Mouse (Mus musculus) midbrain, embryonic 10.5 days (tissue): ENCODE data around the gene Ccdc33. TPM values are rescaled to one million over a fixed set of nuclear protein-coding genes. Genes with fewer than 3 reads are reported as not detected.

ENCODE experiments used
- DNase-seq: peaks from one replicate; pipeline ENCODE4 v3.0.0-alpha.2; 2017; ENCODE audit warnings: low spot score
- H3K27ac ChIP-seq: fragments of 300-500 bp; sonication (generic); replicated peaks from 2 replicates; pipeline ENCODE4 v1.5.1; 2016; ENCODE audit warnings: mild to moderate bottlenecking
- H3K27me3 ChIP-seq: fragments of 300-500 bp; sonication (generic); 2 replicates; pipeline ENCODE4 v1.6.1; 2016; ENCODE audit warnings: low read depth, mild to moderate bottlenecking; ENCODE audit not compliant: poor library complexity, severe bottlenecking
- H3K36me3 ChIP-seq: fragments of 300-500 bp; sonication (generic); 2 replicates; pipeline ENCODE4 v1.6.1; 2016; ENCODE audit warnings: mild to moderate bottlenecking, moderate library complexity
- H3K4me1 ChIP-seq: fragments of 300-500 bp; sonication (generic); 2 replicates; pipeline ENCODE4 v1.6.1; 2016
- H3K4me3 ChIP-seq: fragments of 300-500 bp; sonication (generic); 2 replicates; pipeline ENCODE4 v1.5.1; 2016; ENCODE audit warnings: mild to moderate bottlenecking, moderate library complexity
- H3K9me3 ChIP-seq: fragments of 300-500 bp; sonication (generic); replicated peaks from 2 replicates; pipeline ENCODE4 v1.6.1; 2016; ENCODE audit warnings: mild to moderate bottlenecking
- WGBS: fragments of 180-500 bp; shearing (Covaris S2); methylation state at CpG from one replicate; pipeline ENCODE4 v1.1.7; 2016; 5-methylcytosine and 5-hydroxymethylcytosine counted together
- polyA plus RNA-seq: library from polyadenylated mRNA; unstranded; fragments of >200 nt; fragmentation: Nextera tagmentation; extraction: Ambion mirVana; gene quantifications from 2 replicates; pipeline ENCODE4 v1.2.1, GENCODE M21; 2016

Ccdc33 gene
- polyA plus RNA-seq: 0.51 and 0.62 TPM in 2 replicates

- WGBS: 40% methylated on average over 2 of the region's 2 CpGs
- Histone ChIP-seq H3K4me1 (peaks cover 45% of the 10 kb centered on the region), H3K4me3 (no peak within 1 kb of the TSS), H3K36me3 (no peaks in the 10 kb centered on the region), H3K27me3 (peaks cover 66% of the 10 kb centered on the region), H3K27ac (peak within 1 kb of the TSS; percentile 6; the same call in 1 of the 2 replicates), H3K9me3 (no peaks in the 10 kb centered on the region)
- DNase-seq: no peak
Observed at GRCm38 (mm10) chr9:58118671-58119070, at the start of gene Ccdc33. Ccdc33 (minus strand) TSS chr9:58118823.

DNA sequence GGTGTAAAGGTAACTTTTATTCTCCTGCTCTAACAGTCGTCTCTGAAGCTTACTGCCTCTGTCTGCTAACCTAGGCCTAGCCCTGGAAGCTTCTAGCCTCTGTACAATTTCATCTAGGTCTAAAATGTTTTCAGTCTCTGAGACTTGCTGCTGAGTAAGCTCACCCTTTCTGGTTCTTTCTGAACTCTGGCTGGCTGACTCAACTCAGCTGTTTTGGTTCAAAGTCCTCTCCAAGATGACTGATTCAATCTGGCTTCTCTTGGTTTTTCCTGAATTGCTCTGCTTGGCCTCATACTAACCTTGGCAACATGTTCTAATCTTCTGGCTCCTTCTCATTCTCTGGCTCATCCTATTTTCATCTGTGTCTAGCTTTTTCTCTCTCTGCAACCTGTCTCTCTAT lies 47.2 kb upstream of the Ccdc33 start:
- Histone ChIP-seq H3K27ac (no peak overlapping the region), H3K36me3 (no peaks in the 10 kb centered on the region), H3K4me1 (peaks cover 18% of the 10 kb centered on the region), H3K4me3 (no peak overlapping the region), H3K9me3 (no peaks in the 10 kb centered on the region), H3K27me3 (no peaks in the 10 kb centered on the region)
- DNase-seq: no peak
- 72% methylated on average over 1 of the region's 1 CpGs for WGBS

DNA sequence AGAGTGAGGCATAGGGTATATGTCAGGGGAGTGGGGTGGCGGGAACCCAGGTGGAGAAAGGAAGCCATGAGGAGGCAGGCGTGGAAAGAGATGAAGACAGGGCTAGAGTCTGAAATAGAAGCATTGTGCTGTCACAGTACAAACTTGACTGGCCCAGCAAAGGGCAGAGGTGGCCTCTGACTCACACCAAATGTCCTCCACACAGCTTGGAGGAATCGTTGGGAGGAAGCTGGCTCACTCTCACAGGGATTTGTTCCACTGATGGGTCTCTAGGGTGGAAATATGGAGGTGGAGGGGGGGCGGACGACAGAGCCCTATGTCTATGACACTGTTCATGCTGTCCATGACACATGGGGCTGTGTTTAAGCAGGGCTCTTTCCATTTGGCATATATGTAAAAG lies 44.5 kb upstream of the Ccdc33 start:
- WGBS: 83% methylated on average over 5 of the region's 5 CpGs

DNA sequence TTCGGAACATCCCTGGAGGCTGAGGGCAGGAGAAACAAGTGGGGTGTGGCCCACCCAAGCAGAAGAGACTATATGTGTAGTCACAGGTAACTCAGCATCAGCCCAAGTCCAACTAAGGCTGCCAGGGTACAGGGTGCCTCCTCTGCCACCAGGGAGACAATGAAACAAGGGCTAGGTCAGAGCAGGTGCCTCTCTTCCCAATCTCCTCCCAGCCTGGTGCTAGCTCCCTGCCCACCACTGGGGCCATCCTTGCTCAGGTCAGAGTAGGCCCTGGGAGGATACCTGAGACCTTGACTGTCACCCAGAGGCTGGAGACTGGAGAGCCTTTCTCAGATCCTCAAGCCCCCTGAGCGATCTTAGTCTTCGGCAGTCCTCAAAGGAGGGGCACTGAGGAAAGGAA lies 43.5 kb upstream of the Ccdc33 start:
- 83% methylated on average over 3 of the region's 3 CpGs for WGBS
- Histone ChIP-seq H3K4me1 (peaks cover 36% of the 10 kb centered on the region), H3K27ac (peak overlapping the region; percentile 43; the same call in 1 of the 2 replicates), H3K36me3 (no peaks in the 10 kb centered on the region), H3K27me3 (0 out of 2 replicates have a peak, but pooled peaks cover 4% of the 10 kb centered on the region), H3K9me3 (no peaks in the 10 kb centered on the region), H3K4me3 (no peak overlapping the region)
- no peak for DNase-seq

More for the DNA sequence above, 44.5 kb upstream of the Ccdc33 start:
- no peak for DNase-seq
- Histone ChIP-seq H3K4me3 (no peak overlapping the region), H3K9me3 (no peaks in the 10 kb centered on the region), H3K4me1 (peaks cover 27% of the 10 kb centered on the region), H3K27me3 (no peaks in the 10 kb centered on the region), H3K27ac (peak overlapping the region; percentile 43; the same call in 1 of the 2 replicates), H3K36me3 (no peaks in the 10 kb centered on the region)

- H3K36me3 ChIP-seq: no peaks in the 10 kb centered on the region
- H3K27ac ChIP-seq: no peak overlapping the region
- no peak for DNase-seq
- H3K4me1 ChIP-seq: peaks cover 40% of the 10 kb centered on the region
- 0 out of 2 replicates have a peak, but pooled peaks cover 4% of the 10 kb centered on the region for H3K27me3 ChIP-seq
- 88% methylated on average over 5 of the region's 5 CpGs for WGBS
- no peaks in the 10 kb centered on the region for H3K9me3 ChIP-seq
- H3K4me3 ChIP-seq: no peak overlapping the region
Observed at GRCm38 (mm10) chr9:58160315-58160714, 41.7 kb upstream of the Ccdc33 start.

GRCm38 (mm10) chr9:58159855-58160254 lies 41.2 kb upstream of the Ccdc33 start:
- no peak overlapping the region for H3K4me3 ChIP-seq
- peak overlapping the region; percentile 67; the same call in 1 of the 2 replicates for H3K27ac ChIP-seq
- H3K9me3 ChIP-seq: no peaks in the 10 kb centered on the region
- no peak for DNase-seq
- WGBS: 79% methylated on average over 4 of the region's 4 CpGs
- H3K4me1 ChIP-seq: peaks cover 42% of the 10 kb centered on the region
- H3K36me3 ChIP-seq: no peaks in the 10 kb centered on the region
- 0 out of 2 replicates have a peak, but pooled peaks cover 4% of the 10 kb centered on the region for H3K27me3 ChIP-seq

DNA sequence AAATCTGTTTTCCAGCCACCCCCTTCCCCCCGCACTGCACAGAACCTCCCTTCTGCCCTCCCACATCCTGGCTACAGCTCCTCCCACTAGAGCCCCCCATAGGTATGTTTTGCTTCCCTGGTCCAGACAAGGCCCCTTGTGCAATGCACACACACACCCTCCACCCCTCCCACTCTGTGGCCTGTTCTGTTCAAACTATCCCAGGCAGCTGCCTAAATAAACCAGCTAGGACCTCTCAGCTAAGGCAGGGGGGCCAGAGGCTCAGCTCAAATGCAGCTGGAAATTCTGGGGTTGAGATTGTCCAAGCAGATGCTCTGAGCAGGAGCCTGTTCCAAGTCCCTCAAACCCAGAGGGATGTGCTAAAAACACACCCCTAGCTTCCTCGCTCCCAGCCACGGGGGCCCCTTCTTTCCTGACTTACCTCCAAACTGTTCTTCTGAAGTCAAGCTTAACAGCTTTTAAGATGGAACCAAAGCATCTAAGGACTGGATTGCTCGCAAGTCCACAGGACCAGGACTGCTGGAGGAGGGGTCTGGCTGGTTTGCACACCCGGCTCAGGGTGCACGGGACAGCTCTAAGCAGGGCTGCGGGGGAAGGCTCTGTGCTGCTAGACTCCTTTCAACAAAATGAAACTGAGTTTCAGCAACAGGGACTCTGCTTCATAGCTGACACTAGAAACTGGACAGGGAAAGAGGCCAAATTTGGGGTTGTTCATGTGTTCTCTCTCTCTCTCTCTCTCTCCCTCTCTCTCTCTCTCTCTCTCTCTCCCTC lies 40.1 kb upstream of the Ccdc33 start:
- Histone ChIP-seq H3K4me1 (peaks cover 42% of the 10 kb centered on the region), H3K4me3 (no peak overlapping the region), H3K27me3 (0 out of 2 replicates have a peak, but pooled peaks cover 4% of the 10 kb centered on the region), H3K9me3 (no peaks in the 10 kb centered on the region), H3K27ac (peak overlapping the region; percentile 65), H3K36me3 (no peaks in the 10 kb centered on the region)
- WGBS: 36% methylated on average over 7 of the region's 7 CpGs
- no peak for DNase-seq

DNA sequence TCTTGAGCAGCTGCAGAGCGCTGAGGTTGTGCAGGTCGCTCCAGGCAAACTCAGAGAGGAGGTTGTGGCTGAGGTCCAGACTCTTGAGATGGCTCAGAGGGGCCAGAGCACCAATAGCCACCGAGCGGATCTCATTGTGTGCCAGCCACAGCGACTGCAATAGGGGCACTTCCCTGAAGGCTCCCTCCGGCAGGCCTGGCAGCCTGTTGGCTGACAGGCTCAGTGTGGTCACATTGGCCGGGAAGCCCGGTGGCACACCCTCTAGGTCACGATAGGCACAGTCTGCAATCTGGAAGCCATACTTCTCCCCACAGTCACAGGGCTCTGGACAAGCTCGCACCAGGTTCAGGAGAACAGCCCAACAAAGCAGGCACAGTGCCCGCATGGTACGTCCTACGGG lies 39.2 kb upstream of the Ccdc33 start:
- H3K4me1 ChIP-seq: peaks cover 46% of the 10 kb centered on the region
- H3K36me3 ChIP-seq: no peaks in the 10 kb centered on the region
- H3K9me3 ChIP-seq: no peaks in the 10 kb centered on the region
- H3K27me3 ChIP-seq: 0 out of 2 replicates have a peak, but pooled peaks cover 4% of the 10 kb centered on the region
- H3K4me3 ChIP-seq: no peak overlapping the region
- DNase-seq: no peak
- 85% methylated on average over 13 of the region's 13 CpGs for WGBS
- H3K27ac ChIP-seq: peak overlapping the region; percentile 65

DNA sequence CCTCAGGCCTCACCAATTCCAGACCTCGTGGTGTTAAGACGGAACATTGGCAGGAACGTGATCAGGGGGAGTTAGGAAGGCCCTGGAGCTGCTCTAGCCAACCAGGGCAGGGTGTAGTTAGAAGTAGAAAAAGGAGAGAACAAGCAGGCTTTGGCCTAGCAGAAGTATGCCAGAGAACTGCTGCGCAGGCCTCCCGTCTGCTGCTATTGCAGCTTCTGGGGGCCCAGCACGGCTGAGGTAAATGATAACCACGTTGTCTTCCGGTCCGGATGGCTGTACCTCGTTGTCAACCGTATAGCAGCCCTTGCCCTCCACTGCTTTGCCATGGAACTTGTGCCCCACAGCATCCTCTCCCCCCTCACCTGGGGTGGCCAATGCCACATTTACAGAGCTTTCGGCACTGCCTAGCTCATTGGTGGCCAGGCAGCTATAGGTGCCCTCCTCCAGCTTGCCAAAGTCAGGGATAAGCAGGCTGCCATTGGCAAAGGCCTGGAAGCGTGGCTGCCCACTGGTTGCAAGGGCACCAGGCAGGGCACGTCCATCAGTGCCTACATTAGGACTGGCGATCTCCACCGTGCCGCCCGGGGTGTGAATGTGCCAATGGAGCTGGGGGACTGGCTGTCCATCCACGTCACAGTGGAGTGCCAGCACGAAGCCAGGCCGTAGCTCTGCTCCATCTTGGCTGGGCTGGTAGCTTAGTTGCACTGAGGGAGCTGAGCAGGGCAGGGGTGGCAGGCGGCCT lies 38.4 kb upstream of the Ccdc33 start:
- Histone ChIP-seq H3K4me1 (peaks cover 40% of the 10 kb centered on the region), H3K9me3 (no peaks in the 10 kb centered on the region), H3K36me3 (no peaks in the 10 kb centered on the region), H3K27ac (peak overlapping the region; percentile 65; the same call in 1 of the 2 replicates), H3K4me3 (no peak overlapping the region), H3K27me3 (0 out of 2 replicates have a peak, but pooled peaks cover 4% of the 10 kb centered on the region)
- 93% methylated on average over 22 of the region's 22 CpGs for WGBS
- DNase-seq: no peak

GRCm38 (mm10) chr9:58155366-58155765 lies 36.7 kb upstream of the Ccdc33 start:
- Histone ChIP-seq H3K9me3 (no peaks in the 10 kb centered on the region), H3K27me3 (0 out of 2 replicates have a peak, but pooled peaks cover 4% of the 10 kb centered on the region), H3K4me1 (peaks cover 40% of the 10 kb centered on the region), H3K36me3 (no peaks in the 10 kb centered on the region; the same call in 1 of the 2 replicates), H3K27ac (0 out of 2 replicates have a peak overlapping the region, but pooled peaks have one; percentile 34), H3K4me3 (no peak overlapping the region)
- no peak for DNase-seq
- 76% methylated on average over 3 of the region's 3 CpGs for WGBS

- H3K4me3 ChIP-seq: no peak overlapping the region
- 86% methylated on average over 3 of the region's 3 CpGs for WGBS
- H3K4me1 ChIP-seq: peaks cover 20% of the 10 kb centered on the region
- H3K9me3 ChIP-seq: no peaks in the 10 kb centered on the region
- peaks cover 9% of the 10 kb centered on the region; the same call in 1 of the 2 replicates for H3K36me3 ChIP-seq
- H3K27ac ChIP-seq: no peak overlapping the region; the same call in 1 of the 2 replicates
- H3K27me3 ChIP-seq: 0 out of 2 replicates have a peak, but pooled peaks cover 4% of the 10 kb centered on the region
- DNase-seq: no peak
Observed at GRCm38 (mm10) chr9:58153095-58153494, 34.5 kb upstream of the Ccdc33 start.

- no peak overlapping the region for H3K27ac ChIP-seq
- peaks cover 20% of the 10 kb centered on the region for H3K4me1 ChIP-seq
- no peak overlapping the region for H3K4me3 ChIP-seq
- H3K27me3 ChIP-seq: no peaks in the 10 kb centered on the region
- WGBS: 74% methylated on average over 4 of the region's 4 CpGs
- no peaks in the 10 kb centered on the region for H3K9me3 ChIP-seq
- DNase-seq: no peak
- peaks cover 9% of the 10 kb centered on the region; the same call in 1 of the 2 replicates for H3K36me3 ChIP-seq
Observed at GRCm38 (mm10) chr9:58150733-58151361, 32.2 kb upstream of the Ccdc33 start.
